Mouse (Mus musculus) cerebellum, postnatal 4 days (tissue): ENCODE results near the gene Dner.

ENCODE experiments used
- DNase-seq, 2 experiments: peaks; one replicate each; pipeline ENCODE4 v3.0.0; 2022; ENCODE audit warnings: low spot score in 2 of 2, mixed read lengths in 1 of 2

Dner gene

GRCm38 (mm10) chr1:84443640-84444039 lies 252.4 kb downstream of the Dner start:
- no peak for DNase-seq

DNA sequence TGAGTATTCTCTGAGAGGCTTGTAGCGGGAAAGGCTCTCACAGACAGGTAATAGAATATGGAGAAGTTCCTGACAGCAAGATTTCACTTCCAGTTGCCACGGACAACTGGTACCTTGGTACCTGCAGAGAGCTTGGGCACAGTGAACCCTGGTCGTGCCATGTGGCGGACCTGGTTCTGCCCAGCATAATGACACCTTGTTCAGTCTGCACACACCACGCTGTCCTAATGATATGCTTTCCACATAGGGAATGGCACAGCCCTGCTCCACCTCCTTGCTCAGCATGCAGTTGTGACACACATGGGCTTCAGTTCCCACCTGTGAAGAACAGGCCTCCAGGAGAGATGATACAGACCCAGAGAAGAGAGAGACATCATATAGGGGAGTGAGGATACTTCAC lies 253.0 kb downstream of the Dner start:
- DNase-seq, result no peak

DNA sequence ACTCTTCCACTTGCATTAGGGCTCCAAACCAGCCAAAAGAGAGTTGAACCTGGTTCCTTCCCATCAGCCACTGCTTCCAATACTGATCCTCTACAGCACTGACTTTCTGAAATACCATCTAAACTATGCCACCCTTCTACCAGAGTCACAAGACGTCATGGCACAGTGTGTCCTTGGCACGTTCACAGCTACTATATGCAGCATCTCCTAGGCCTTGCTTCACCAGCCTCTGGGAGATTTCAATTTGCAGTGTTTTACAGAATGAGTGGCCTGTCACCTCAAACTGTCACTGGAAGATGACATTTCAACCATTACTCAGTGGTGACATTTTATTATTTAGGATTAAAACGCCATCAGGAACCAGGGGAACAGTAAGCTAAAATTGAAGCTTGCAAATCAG lies 254.6 kb downstream of the Dner start:
- no peak for DNase-seq

DNA sequence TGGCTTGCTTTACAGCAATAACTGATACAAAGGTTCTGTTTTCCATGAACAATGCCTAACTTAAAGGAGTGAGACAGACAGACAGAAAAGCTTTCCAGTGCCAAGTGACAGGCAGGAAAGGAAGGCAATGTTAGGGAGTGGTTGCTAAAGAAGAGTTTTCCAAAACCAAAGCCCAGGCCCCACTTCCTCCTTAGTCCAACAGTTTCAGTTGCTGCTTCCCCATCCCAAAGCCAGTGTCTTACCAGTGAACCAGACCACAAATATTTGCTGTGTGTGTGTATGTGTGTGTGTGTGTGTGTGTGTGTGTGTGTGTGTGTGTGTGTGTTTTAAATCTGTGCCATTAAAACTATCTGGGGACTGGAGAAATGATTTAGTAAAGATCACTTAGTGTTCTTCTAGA lies 258.5 kb downstream of the Dner start:
- DNase-seq, result no peak

DNA sequence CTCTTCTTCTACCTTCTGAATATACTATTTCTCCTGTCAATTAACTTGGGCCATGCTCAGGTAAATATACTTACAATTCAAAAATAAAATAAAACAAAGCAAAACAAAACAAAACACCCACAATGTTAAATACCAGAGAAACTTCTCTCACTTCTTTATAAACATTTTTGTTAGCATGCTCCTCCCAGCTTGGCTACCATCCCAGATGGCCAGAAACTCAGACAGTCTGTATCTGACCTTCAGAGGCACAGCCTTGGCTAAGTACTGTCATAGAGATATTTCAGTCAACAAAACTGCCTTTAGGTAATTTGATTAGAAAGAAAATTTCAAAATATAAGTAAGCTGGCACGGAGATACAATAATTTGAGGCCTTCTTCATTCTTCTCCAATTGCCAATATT lies 259.7 kb downstream of the Dner start:
- no peak for DNase-seq

DNA sequence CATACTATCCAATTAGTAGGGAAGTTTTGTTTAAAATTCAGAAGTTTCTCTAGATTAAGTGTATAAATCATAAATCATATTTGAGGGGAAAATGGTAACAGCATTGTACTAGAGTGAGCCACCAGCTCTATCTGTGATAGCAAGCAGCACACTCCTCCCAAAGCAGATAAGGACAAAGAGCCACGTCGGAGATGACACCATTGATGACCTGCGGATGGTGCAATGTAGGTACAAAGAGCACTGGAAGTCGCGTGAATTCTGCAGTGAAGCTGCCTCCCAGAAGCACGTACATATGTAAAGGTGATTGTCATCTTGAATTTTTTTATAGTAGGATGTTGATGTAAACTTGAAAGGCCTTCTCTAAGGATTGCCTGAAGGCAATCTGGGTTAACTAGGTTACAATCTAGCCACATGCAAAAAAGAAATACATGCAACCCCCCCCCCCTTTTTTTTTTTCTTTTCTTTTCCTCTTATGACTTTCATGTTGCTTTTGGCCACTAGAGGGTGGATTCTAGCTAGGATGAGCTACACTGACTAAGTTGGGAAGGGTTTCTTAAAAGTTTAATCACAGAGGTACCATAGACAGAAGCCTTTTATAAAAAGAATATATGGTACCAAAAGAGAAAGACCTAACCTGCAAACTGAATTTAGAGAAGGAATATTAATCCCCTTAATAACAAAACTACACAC lies 262.6 kb downstream of the Dner start:
- no peak for DNase-seq

GRCm38 (mm10) chr1:84432311-84432710 lies 263.7 kb downstream of the Dner start:
- DNase-seq, result no peak

GRCm38 (mm10) chr1:84428331-84428730 lies 267.7 kb downstream of the Dner start:
- no peak for DNase-seq

GRCm38 (mm10) chr1:84427757-84428156 lies 268.3 kb downstream of the Dner start:
- DNase-seq, result no peak

- no peak for DNase-seq
Measured at GRCm38 (mm10) chr1:84426679-84427078, 269.3 kb downstream of the Dner start.

DNA sequence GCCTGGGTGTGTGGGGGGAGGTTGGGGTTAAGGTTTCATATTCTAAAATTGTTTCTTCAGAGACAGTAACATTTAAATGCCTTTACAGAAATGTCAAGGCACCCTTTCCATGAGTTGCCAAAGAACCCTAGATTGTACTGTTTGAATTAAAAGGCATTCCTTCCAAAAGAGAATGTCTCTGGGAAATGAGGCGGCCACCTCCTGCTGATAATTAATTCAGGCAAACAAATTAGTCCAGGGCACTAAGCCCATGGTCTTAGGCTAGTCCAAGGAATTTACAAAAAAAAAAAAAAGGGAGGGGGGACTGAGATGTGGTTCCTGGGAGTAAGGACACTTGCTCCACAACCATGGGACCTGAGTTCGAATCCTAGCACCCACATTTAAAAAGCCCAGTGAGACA lies 273.1 kb downstream of the Dner start:
- no peak for DNase-seq

GRCm38 (mm10) chr1:84421845-84422244 lies 274.2 kb downstream of the Dner start:
- DNase-seq, result no peak

DNA sequence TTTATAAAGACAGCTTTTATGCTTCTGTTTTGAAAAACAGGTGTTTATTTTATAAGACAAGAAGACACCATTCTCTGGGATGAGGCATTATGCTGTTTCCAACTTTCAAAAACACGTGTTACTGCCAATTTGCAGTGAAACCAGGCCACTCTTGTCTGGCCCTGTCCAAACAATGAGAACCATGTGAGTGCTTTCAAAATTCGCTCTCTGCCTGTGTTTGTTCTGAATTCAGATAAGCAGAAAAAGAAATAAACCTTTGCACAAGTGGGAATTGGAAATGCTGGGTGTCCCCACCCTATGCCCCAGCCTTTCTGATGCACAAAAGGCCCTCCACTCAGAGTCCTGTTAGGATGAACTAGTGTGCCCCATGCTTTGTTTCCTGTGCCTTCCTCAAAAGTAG lies 276.6 kb downstream of the Dner start:
- no peak for DNase-seq

DNA sequence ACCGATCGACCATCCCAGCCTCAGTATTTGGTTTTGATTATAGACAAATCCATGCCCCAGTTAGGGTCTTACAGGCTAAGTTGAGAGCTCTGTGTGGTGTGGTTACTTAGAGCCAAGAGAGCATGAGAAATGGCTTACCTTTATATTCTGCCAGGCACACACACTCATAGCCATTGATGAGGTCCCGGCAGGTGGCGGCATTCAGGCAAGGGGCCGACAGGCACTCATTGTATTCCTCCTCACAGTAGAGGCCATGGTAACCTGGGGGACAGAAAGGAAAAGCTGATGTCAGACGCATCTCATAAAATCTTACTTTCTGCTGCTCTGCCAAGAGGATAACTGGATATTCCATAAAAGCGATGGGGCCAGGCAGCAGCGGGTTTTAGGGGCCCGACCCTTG lies 277.5 kb downstream of the Dner start:
- DNase-seq, result no peak

DNA sequence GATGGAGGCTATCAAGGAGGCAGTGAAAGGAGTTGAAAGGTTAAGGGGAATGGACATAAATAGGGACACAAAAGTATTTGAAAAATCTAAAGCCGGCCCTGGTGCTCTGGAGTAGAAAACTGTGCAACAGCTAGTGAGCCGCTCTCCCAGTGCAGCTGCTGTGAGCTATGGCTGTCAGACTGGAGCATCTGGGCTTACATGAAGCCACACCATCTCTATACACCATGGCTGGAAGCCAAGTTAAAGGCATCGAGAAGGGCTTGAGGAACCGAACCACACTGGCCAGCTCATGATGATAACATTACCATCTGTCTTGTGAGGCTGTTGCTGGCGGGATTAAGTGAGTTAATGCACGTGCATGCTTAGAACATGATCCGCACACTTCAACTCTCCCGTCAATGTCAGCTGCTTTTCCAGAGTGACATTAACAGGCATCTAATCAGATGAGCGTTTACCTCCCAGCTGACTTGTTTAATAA lies 278.2 kb downstream of the Dner start:
- DNase-seq, result no peak

DNA sequence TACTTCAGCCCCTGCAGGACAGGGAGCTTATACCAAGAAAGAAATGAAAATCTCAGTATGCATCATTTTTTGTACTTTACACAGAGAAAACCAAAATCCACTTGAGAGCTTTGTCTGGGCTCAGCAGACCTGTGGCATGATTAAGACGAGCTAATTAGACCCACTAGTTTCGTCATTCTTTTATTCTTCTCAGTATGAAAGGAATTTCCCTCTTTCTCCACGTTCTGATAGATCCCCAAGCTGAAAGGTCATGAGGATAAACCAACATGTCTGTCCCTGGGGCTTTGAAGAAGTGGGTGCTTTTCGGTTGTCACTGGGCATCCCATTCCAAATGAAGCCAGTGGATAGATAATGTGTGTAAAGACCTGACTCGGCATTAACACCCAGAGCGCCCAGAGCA lies 278.7 kb downstream of the Dner start:
- DNase-seq, result no peak

DNA sequence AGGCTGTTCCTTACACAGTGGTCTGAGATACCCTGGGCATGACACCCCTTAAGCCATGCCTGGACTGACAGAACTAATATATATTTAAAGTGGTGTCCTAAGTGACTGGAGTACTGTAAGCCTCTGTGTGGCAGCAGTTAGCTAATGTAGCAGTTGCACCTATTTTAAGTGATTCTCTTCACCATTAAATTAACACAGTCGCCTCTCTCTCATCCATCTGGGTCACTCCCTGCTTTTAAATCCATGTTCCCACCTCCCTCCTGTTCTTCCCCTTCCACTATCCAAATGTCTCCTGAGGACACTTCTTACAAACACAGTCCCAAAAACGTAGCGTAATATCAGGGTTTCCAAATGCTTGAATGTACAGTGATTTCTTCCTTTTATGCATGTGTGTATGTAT lies 281.6 kb downstream of the Dner start:
- DNase-seq, result no peak

DNA sequence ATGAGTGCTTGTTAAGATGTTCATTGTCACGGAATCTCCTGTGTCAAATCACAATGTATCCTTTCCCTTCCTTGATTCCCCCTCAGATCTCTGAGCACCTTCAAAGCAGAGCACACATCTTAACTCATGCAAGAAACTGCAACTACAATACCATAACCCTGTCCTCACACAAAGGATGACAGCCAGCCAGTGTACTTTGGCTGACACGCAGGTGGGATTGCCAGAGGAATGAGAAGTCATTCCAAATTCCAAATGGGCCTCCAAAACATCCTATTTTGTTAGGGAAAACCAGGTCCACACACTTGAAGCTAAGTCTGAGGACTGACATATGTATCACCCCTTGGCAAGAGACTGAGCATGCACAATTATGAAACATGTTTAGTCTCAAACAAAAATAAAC lies 286.5 kb downstream of the Dner start:
- DNase-seq, result no peak

- DNase-seq, result no peak
Measured at GRCm38 (mm10) chr1:84408873-84409272, 287.1 kb downstream of the Dner start.

GRCm38 (mm10) chr1:84406891-84407290 lies 289.1 kb downstream of the Dner start:
- no peak for DNase-seq

GRCm38 (mm10) chr1:84405551-84406290 lies 290.3 kb downstream of the Dner start:
- DNase-seq, result no peak

- no peak for DNase-seq
Measured at GRCm38 (mm10) chr1:84404880-84405279, 291.1 kb downstream of the Dner start.

DNA sequence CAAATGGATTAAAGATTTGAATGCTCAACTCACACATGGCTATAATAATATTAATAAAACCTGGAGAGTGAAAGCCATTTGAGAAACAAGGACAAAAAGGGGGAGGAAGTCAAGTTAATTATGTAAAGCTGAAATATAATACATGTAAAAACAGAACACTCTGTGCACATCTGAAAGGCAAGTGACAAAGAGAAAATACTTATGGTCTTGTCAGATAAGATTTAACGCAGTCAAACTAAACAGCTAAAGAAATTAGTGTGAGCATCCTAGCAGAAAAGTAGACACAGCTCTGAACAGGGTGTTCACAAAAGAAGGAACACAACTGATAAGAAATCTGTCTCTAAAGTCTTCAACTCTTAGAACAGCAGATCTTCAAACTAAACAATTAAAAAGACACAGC lies 293.9 kb downstream of the Dner start:
- no peak for DNase-seq
